Mouse (Mus musculus): ENCODE results near the gene Rpl31. TPM values are rescaled to one million over a fixed set of nuclear protein-coding genes. Genes with fewer than 3 reads are reported as not detected.

Rpl31 gene
- polyA plus RNA-seq, 1 experiment from 2014 or later = 358 TPM

- Histone ChIP-seq H3K4me1 (peaks cover 14% of the 10 kb centered on the region), H3K9me3 (no peaks in the 10 kb centered on the region), H3K36me3 (no peaks in the 10 kb centered on the region), H3K27ac (replicated peaks) (no peak overlapping the region), H3K9ac (no peak overlapping the region), H3K4me3 (no peak overlapping the region), H3K27me3 (replicated peaks) (peaks cover 50% of the 10 kb centered on the region), H3K4me2 (no peak overlapping the region)
- no peak for ATAC-seq (ENCODE audit: extremely low read depth, insufficient number of reproducible peaks, low FRiP score, low TSS enrichment)
- 52% methylated on average over 5 of the region's 5 CpGs for WGBS
These were observed 28.2 kb upstream of the Rpl31 start for GRCm38 (mm10) chr1:39339455-39339854.

- 42% methylated on average over 6 of the region's 6 CpGs for WGBS
- no peaks in the 10 kb centered on the region for H3K36me3 ChIP-seq
- H3K4me2 ChIP-seq = no peak overlapping the region
- no peaks in the 10 kb centered on the region for H3K9me3 ChIP-seq
- H3K9ac ChIP-seq = no peak overlapping the region
- peaks cover 52% of the 10 kb centered on the region for H3K27me3 ChIP-seq (replicated peaks)
- H3K4me3 ChIP-seq = no peak overlapping the region
- H3K4me1 ChIP-seq = peaks cover 14% of the 10 kb centered on the region
- no peak for ATAC-seq (ENCODE audit: extremely low read depth, insufficient number of reproducible peaks, low FRiP score, low TSS enrichment)
- H3K27ac ChIP-seq (replicated peaks) = no peak overlapping the region
These were observed 27.5 kb upstream of the Rpl31 start for GRCm38 (mm10) chr1:39340156-39340555.

- ATAC-seq (ENCODE audit: extremely low read depth, insufficient number of reproducible peaks, low FRiP score, low TSS enrichment) = no peak; the same call in 1 of the 2 replicates
These were observed 27.0 kb upstream of the Rpl31 start for GRCm38 (mm10) chr1:39340647-39341046.

GRCm38 (mm10) chr1:39341807-39342206 is 25.8 kb upstream of the Rpl31 start:
- Histone ChIP-seq H3K4me3 (no peak overlapping the region), H3K27me3 (replicated peaks) (peaks cover 57% of the 10 kb centered on the region), H3K36me3 (no peaks in the 10 kb centered on the region), H3K9me3 (no peaks in the 10 kb centered on the region), H3K4me2 (no peak overlapping the region), H3K27ac (replicated peaks) (no peak overlapping the region), H3K9ac (no peak overlapping the region), H3K4me1 (no peaks in the 10 kb centered on the region)
- ATAC-seq (ENCODE audit: extremely low read depth, insufficient number of reproducible peaks, low FRiP score, low TSS enrichment) = no peak
- WGBS = 70% methylated on average over 4 of the region's 4 CpGs

More at GRCm38 (mm10) chr1:39340647-39341046, 27.0 kb upstream of the Rpl31 start:
- 18% methylated on average over 8 of the region's 8 CpGs for WGBS
- peaks cover 56% of the 10 kb centered on the region for H3K27me3 ChIP-seq (replicated peaks)
- no peaks in the 10 kb centered on the region for H3K9me3 ChIP-seq
- H3K36me3 ChIP-seq = no peaks in the 10 kb centered on the region
- H3K4me3 ChIP-seq = no peak overlapping the region
- no peak overlapping the region for H3K4me2 ChIP-seq
- no peak overlapping the region for H3K9ac ChIP-seq
- H3K27ac ChIP-seq (replicated peaks) = no peak overlapping the region
- H3K4me1 ChIP-seq = peaks cover 10% of the 10 kb centered on the region

- no peaks in the 10 kb centered on the region for H3K4me1 ChIP-seq
- 79% methylated on average over 5 of the region's 5 CpGs for WGBS
- ATAC-seq (ENCODE audit: extremely low read depth, insufficient number of reproducible peaks, low FRiP score, low TSS enrichment) = no peak
These were observed 24.4 kb upstream of the Rpl31 start for GRCm38 (mm10) chr1:39343242-39343641.

GRCm38 (mm10) chr1:39344981-39345600 is 22.6 kb upstream of the Rpl31 start:
- Histone ChIP-seq H3K27ac (replicated peaks) (no peak overlapping the region), H3K36me3 (no peaks in the 10 kb centered on the region), H3K9ac (no peak overlapping the region), H3K4me1 (peaks cover 4% of the 10 kb centered on the region; the same call in 1 of the 2 replicates), H3K27me3 (replicated peaks) (peaks cover 30% of the 10 kb centered on the region), H3K4me2 (no peak overlapping the region), H3K9me3 (no peaks in the 10 kb centered on the region), H3K4me3 (no peak overlapping the region)
- 49% methylated on average over 21 of the region's 21 CpGs for WGBS
- ATAC-seq (ENCODE audit: extremely low read depth, insufficient number of reproducible peaks, low FRiP score, low TSS enrichment) = no peak

More at GRCm38 (mm10) chr1:39343242-39343641, 24.4 kb upstream of the Rpl31 start:
- Histone ChIP-seq H3K27ac (replicated peaks) (no peak overlapping the region), H3K27me3 (replicated peaks) (peaks cover 47% of the 10 kb centered on the region), H3K4me2 (no peak overlapping the region), H3K36me3 (no peaks in the 10 kb centered on the region), H3K9me3 (no peaks in the 10 kb centered on the region), H3K4me3 (no peak overlapping the region), H3K9ac (no peak overlapping the region)

GRCm38 (mm10) chr1:39349001-39349400 is 18.6 kb upstream of the Rpl31 start:
- Histone ChIP-seq H3K9me3 (no peaks in the 10 kb centered on the region), H3K4me3 (no peak overlapping the region), H3K27ac (replicated peaks) (no peak overlapping the region), H3K4me2 (no peak overlapping the region), H3K9ac (no peak overlapping the region), H3K4me1 (peaks cover 4% of the 10 kb centered on the region; the same call in 1 of the 2 replicates), H3K27me3 (replicated peaks) (peaks cover 17% of the 10 kb centered on the region), H3K36me3 (no peaks in the 10 kb centered on the region)
- 44% methylated on average over 1 of the region's 1 CpGs for WGBS
- no peak for ATAC-seq (ENCODE audit: extremely low read depth, insufficient number of reproducible peaks, low FRiP score, low TSS enrichment)

GRCm38 (mm10) chr1:39349427-39349826 is 18.2 kb upstream of the Rpl31 start:
- H3K9ac ChIP-seq = no peak overlapping the region
- no peak overlapping the region for H3K4me2 ChIP-seq
- no peak overlapping the region for H3K27ac ChIP-seq (replicated peaks)
- 72% methylated on average over 7 of the region's 7 CpGs for WGBS
- ATAC-seq (ENCODE audit: extremely low read depth, insufficient number of reproducible peaks, low FRiP score, low TSS enrichment) = no peak
- H3K27me3 ChIP-seq (replicated peaks) = peaks cover 17% of the 10 kb centered on the region
- H3K9me3 ChIP-seq = no peaks in the 10 kb centered on the region
- peaks cover 4% of the 10 kb centered on the region; the same call in 1 of the 2 replicates for H3K4me1 ChIP-seq
- H3K4me3 ChIP-seq = no peak overlapping the region
- H3K36me3 ChIP-seq = no peaks in the 10 kb centered on the region

GRCm38 (mm10) chr1:39361754-39362514 is 5.7 kb upstream of the Rpl31 start:
- H3K4me1 ChIP-seq = peaks cover 14% of the 10 kb centered on the region
- peak overlapping the region; percentile 38 for H3K4me3 ChIP-seq
- 31% methylated on average over 24 of the region's 24 CpGs for WGBS
- no peaks in the 10 kb centered on the region for H3K36me3 ChIP-seq
- peak overlapping the region; percentile 65 for H3K4me2 ChIP-seq
- peaks cover 14% of the 10 kb centered on the region for H3K27me3 ChIP-seq (replicated peaks)
- ATAC-seq (ENCODE audit: extremely low read depth, insufficient number of reproducible peaks, low FRiP score, low TSS enrichment) = no peak
- peaks cover 6% of the 10 kb centered on the region; the same call in 1 of the 2 replicates for H3K9me3 ChIP-seq
- H3K27ac ChIP-seq (replicated peaks) = no peak overlapping the region
- H3K9ac ChIP-seq = peak overlapping the region; percentile 50

- H3K9me3 ChIP-seq = peaks cover 6% of the 10 kb centered on the region; the same call in 1 of the 2 replicates
- no peak for ATAC-seq (ENCODE audit: extremely low read depth, insufficient number of reproducible peaks, low FRiP score, low TSS enrichment)
- H3K27me3 ChIP-seq (replicated peaks) = peaks cover 14% of the 10 kb centered on the region
- H3K27ac ChIP-seq (replicated peaks) = no peak overlapping the region
- H3K9ac ChIP-seq = no peak overlapping the region; the same call in 1 of the 2 replicates
- H3K4me3 ChIP-seq = no peak overlapping the region
- H3K4me1 ChIP-seq = peaks cover 17% of the 10 kb centered on the region
- H3K36me3 ChIP-seq = no peaks in the 10 kb centered on the region
- WGBS = 38% methylated on average over 7 of the region's 7 CpGs
- peak overlapping the region; percentile 65 for H3K4me2 ChIP-seq
These were observed 5.1 kb upstream of the Rpl31 start for GRCm38 (mm10) chr1:39362515-39362893.

GRCm38 (mm10) chr1:39365562-39365961 is 2.1 kb upstream of the Rpl31 start:
- ATAC-seq (ENCODE audit: extremely low read depth, insufficient number of reproducible peaks, low FRiP score, low TSS enrichment) = no peak
- Histone ChIP-seq H3K27me3 (replicated peaks) (peaks cover 10% of the 10 kb centered on the region), H3K4me2 (no peak overlapping the region), H3K27ac (replicated peaks) (no peak overlapping the region), H3K9ac (no peak overlapping the region), H3K9me3 (no peaks in the 10 kb centered on the region), H3K4me3 (no peak overlapping the region), H3K36me3 (peaks cover 15% of the 10 kb centered on the region), H3K4me1 (peaks cover 33% of the 10 kb centered on the region)
- 75% methylated on average over 1 of the region's 1 CpGs for WGBS
